Mouse (Mus musculus) MEL-GATA-1-ER (cell line): ENCODE measurements around the gene Myt1l.

Source experiments
- DNase-seq: peaks from one replicate; pipeline ENCODE4 v3.0.0-alpha.2; 2012; ENCODE audit warnings: low read depth; ENCODE audit errors: extremely low read depth

The Myt1l gene

GRCm38 (mm10) chr12:29809569-29810185 lies 281.5 kb downstream of the Myt1l start:
- DNase-seq, result no peak

GRCm38 (mm10) chr12:29815466-29815865 lies 287.3 kb downstream of the Myt1l start:
- DNase-seq, result no peak

GRCm38 (mm10) chr12:29816130-29816529 lies 287.9 kb downstream of the Myt1l start:
- no peak for DNase-seq

- no peak for DNase-seq
These were observed 288.6 kb downstream of the Myt1l start for GRCm38 (mm10) chr12:29816761-29817160.

- DNase-seq, result no peak
These were observed 294.0 kb downstream of the Myt1l start for GRCm38 (mm10) chr12:29822216-29822615.

GRCm38 (mm10) chr12:29823766-29824417 lies 295.7 kb downstream of the Myt1l start:
- no peak for DNase-seq

- no peak for DNase-seq
These were observed 302.4 kb downstream of the Myt1l start for GRCm38 (mm10) chr12:29830571-29830970.

- DNase-seq, result no peak
These were observed 303.2 kb downstream of the Myt1l start for GRCm38 (mm10) chr12:29831356-29831755.

- DNase-seq, result no peak
These were observed 309.2 kb downstream of the Myt1l start for GRCm38 (mm10) chr12:29837301-29837791.

GRCm38 (mm10) chr12:29838421-29838820 lies 310.2 kb downstream of the Myt1l start:
- no peak for DNase-seq

GRCm38 (mm10) chr12:29849936-29850335 lies 321.8 kb downstream of the Myt1l start:
- no peak for DNase-seq

- DNase-seq, result no peak
These were observed 326.0 kb downstream of the Myt1l start for GRCm38 (mm10) chr12:29854151-29854585.

- no peak for DNase-seq
These were observed 326.8 kb downstream of the Myt1l start for GRCm38 (mm10) chr12:29855007-29855406.

GRCm38 (mm10) chr12:29860986-29861385 lies 332.8 kb downstream of the Myt1l start:
- DNase-seq, result no peak

GRCm38 (mm10) chr12:29868295-29868694 lies 340.1 kb downstream of the Myt1l start:
- no peak for DNase-seq

- DNase-seq, result no peak
These were observed 340.6 kb downstream of the Myt1l start for GRCm38 (mm10) chr12:29868781-29869180.

GRCm38 (mm10) chr12:29872156-29872815 lies 344.1 kb downstream of the Myt1l start:
- DNase-seq, result no peak

- no peak for DNase-seq
These were observed 345.1 kb downstream of the Myt1l start for GRCm38 (mm10) chr12:29873281-29873772.

- no peak for DNase-seq
These were observed 349.8 kb downstream of the Myt1l start for GRCm38 (mm10) chr12:29877977-29878376.

GRCm38 (mm10) chr12:29882871-29883617 lies 354.9 kb downstream of the Myt1l start:
- DNase-seq, result no peak

GRCm38 (mm10) chr12:29884376-29884775 lies 356.2 kb downstream of the Myt1l start:
- DNase-seq, result no peak
